Mouse (Mus musculus): ENCODE results near the gene Isl1.

DNA sequence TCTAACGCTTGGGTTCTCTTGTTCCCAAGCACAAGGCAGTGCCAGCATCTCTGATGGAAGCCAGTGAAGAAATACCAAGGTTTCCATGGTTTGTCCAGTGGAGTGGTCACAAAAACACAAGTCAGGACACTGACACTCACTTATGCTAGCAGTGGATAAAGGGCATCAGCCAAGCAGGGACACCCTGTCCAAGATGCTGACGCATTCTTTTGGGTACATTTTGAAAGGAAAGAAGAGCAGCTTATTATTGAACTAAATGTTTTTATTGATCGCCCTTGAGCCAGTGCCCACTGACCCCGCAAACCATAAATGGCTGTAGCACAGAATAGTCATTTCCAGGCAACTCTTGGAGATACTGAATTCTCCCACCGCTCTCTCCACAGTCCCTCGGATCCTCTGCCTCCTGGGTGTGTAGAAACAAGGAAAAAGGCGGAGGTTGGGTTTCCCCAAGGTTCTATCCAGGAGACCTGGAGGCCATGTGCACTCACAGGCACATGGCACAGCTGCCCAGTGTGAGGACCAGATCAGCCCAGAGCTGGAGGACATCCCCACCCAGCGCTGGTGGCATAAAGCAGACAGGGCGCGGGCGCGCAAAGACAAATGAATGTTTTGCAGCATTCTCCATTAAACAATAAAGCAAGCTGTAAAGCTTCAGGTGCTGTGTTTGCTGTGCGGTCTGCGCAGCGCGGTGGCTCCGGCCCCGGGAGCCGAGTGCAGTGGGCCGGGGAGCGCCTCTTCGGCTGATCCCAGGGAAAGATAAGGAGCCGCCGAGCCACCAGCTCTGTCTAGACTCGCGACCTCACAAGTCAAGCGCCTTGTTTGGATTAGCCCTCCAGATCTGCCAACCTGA, 16.0 kb downstream of the Isl1 start:
- no peak for TF ChIP-seq CTCF (conservative IDR thresholded peaks at IDR 0.05; ENCODE audit: low read length)
- no peak for TF ChIP-seq NANOG (IDR thresholded peaks at IDR 0.05; ENCODE audit: borderline replicate concordance, low read length)

Measured in E14TG2a.4 (cell line).